Comparison of ENCODE assay signal across 8 mouse cellular contexts in the genomic region with DNA sequence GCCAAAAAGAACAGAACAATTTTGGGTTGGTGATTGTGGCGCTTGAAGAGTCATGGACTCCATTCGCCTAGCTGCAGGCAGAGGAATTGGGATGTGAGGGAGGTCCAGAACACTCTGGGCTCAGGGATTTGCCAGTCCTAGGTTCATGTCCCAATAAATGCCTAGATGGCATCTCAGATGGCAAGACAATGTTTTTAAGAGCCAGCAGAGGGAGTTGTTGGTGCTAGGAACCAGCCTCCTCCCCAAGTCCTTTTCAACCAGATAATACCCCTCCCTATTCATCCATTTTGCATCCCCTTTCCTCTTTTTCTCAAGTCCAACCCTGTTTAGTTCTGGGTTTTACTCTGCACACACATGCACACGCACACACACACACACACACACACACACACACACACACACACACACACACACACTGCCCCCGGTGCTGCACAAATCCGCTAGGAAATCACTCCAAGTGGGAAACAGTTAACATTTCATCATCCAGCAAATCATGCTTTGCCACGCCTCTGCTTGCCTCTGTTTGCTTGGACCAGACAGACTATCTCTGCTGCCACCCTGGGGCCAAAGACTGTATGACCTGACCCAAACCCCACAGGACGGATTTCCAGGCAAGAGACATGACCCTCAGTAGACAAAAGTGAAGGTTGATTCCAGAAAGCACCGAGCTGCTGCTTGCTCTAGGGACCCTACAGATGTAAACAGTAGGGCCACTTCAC. TPM values are rescaled to one million over a fixed set of nuclear protein-coding genes. Genes with fewer than 3 reads are reported as not detected.
DNase-seq lines count a peak whose midpoint lies in the region; ATAC-seq lines count a peak whose summit lies in the region.

No protein-coding gene starts in this region.

- ATAC-seq in erythroblast, adult 5-6 weeks (replicated peaks; ENCODE audit: low FRiP score, poor library complexity, severe bottlenecking), result no peak
- ATAC-seq in common myeloid progenitor, adult 5-6 weeks (replicated peaks; ENCODE audit: low read depth, poor library complexity, severe bottlenecking), result peak; percentile 84
- peak; percentile 74 for ATAC-seq in intestine, embryonic 15.5 days

- peak; percentile 20 to 33 for DNase-seq in gastrocnemius, postnatal 36 days
- peak; percentile 48 for DNase-seq in left cerebral cortex, postnatal 4 days
- DNase-seq in mesoderm, embryonic 11.5 days (ENCODE audit: low read depth, low spot score), result peak; percentile 43
- DNase-seq in spleen, adult 18-20 months, result peak; percentile 16 to 47

- H3K9ac ChIP-seq in intestine, embryonic 15.5 days, result peak overlapping the region; percentile 30; the same call in 1 of the 2 replicates

- intact Hi-C loops in gastrocnemius, postnatal 36 days (cut with DNase I), result loop anchor here (5.0 kb wide), 2 partner anchors 48 to 158 kb away; no protein-coding TSS in a partner anchor
- intact Hi-C loops in left cerebral cortex, postnatal 4 days (cut with DNase I), result no loop called here

- no peaks in the 10 kb centered on the region for H3K9me3 ChIP-seq in erythroblast, embryonic 14.5 days (ENCODE audit: control insufficient read depth, low read length)
- no peaks in the 10 kb centered on the region for H3K9me3 ChIP-seq in intestine, embryonic 15.5 days

- H3K4me1 ChIP-seq in erythroblast, embryonic 14.5 days (ENCODE audit: control insufficient read depth), result peaks cover 9% of the 10 kb centered on the region
- H3K4me1 ChIP-seq in intestine, embryonic 15.5 days (replicated peaks), result no peaks in the 10 kb centered on the region

- H3K36me3 ChIP-seq in erythroblast, embryonic 14.5 days (ENCODE audit: control insufficient read depth), result no peaks in the 10 kb centered on the region
- no peaks in the 10 kb centered on the region for H3K36me3 ChIP-seq in intestine, embryonic 15.5 days

- H3K4me3 ChIP-seq in erythroblast, embryonic 14.5 days (replicated peaks), result peak overlapping the region; percentile 18
- H3K4me3 ChIP-seq in intestine, embryonic 15.5 days (replicated peaks), result peak overlapping the region; percentile 30

- H3K27me3 ChIP-seq in erythroblast, embryonic 14.5 days (ENCODE audit: control insufficient read depth), result no peaks in the 10 kb centered on the region
- H3K27me3 ChIP-seq in intestine, embryonic 15.5 days (replicated peaks), result no peaks in the 10 kb centered on the region

- WGBS in intestine, embryonic 15.5 days, result 40% methylated on average over 8 of the region's 8 CpGs

- no peak overlapping the region for H3K27ac ChIP-seq in intestine, embryonic 15.5 days

- peak overlapping the region; percentile 61 for H3K4me2 ChIP-seq in intestine, embryonic 15.5 days (replicated peaks)

RNA-seq across cellular contexts. Expression of a gene that starts 22.3 kb away (rescaled TPM):
- polyA plus RNA-seq in erythroblast, embryonic 14.5 days (2012), result 1.1 and 3.3 TPM in 2 replicates
- 18.4 and 23.8 TPM in 2 replicates for total RNA-seq in erythroblast, adult 5-6 weeks (2015; ENCODE audit: low replicate concordance)
- 9.5 and 9.9 TPM in 2 replicates for total RNA-seq in erythroblast, adult 5-6 weeks (2017; ENCODE audit: low replicate concordance)
- total RNA-seq in common myeloid progenitor, adult 5-6 weeks (2017), result 33.2 and 46.5 TPM in 2 replicates
- total RNA-seq in gastrocnemius, postnatal 36 days (2021), result 10 to 100 TPM; 73.3 to 90.0 TPM
- 97.5 and 110 TPM in 2 replicates for polyA plus RNA-seq in intestine, embryonic 15.5 days (2015; fragmentation: Nextera tagmentation; extraction: Ambion mirVana)
- total RNA-seq in left cerebral cortex, postnatal 4 days (2021), result 100 to 1,000 TPM; 179 to 183 TPM

RNA-seq across cellular contexts. Expression of a gene that starts 50.1 kb away (rescaled TPM):
- polyA plus RNA-seq in erythroblast, embryonic 14.5 days (2012), result not detected in 2 replicates
- not detected in 2 replicates for total RNA-seq in erythroblast, adult 5-6 weeks (2015; ENCODE audit: low replicate concordance)
- total RNA-seq in erythroblast, adult 5-6 weeks (2017; ENCODE audit: low replicate concordance), result not detected in 2 replicates
- not detected in 2 replicates for total RNA-seq in common myeloid progenitor, adult 5-6 weeks (2017)
- total RNA-seq in gastrocnemius, postnatal 36 days (2021), result 1 to 10 TPM; 2.1 to 2.5 TPM
- 18.2 and 20.0 TPM in 2 replicates for polyA plus RNA-seq in intestine, embryonic 15.5 days (2015; fragmentation: Nextera tagmentation; extraction: Ambion mirVana)
- total RNA-seq in left cerebral cortex, postnatal 4 days (2021), result 1 to 10 TPM; 2.2 to 2.4 TPM
